Mouse (Mus musculus) heart, adult 2 months (tissue): Measurements from ENCODE around the gene Rmdn3.

Source experiments
- CTCF ChIP-seq: fragments of 200-600 bp; IDR thresholded peaks from 2 replicates; pipeline ENCODE4 v1.8.1; 2022; ENCODE audit warnings: antibody characterized with exemption, mild to moderate bottlenecking, moderate library complexity
- POLR2A ChIP-seq: fragments of 200-500 bp; IDR thresholded peaks from 2 replicates; pipeline ENCODE4 v1.6.1; 2011; ENCODE audit warnings: mild to moderate bottlenecking, low read depth, low read length, control low read depth; ENCODE audit not compliant: insufficient read depth

- TF ChIP-seq POLR2A (no peak), CTCF (no peak)
Observed at GRCm38 (mm10) chr2:119190969-119191368, 34.1 kb upstream of the Rmdn3 start.
